Mouse (Mus musculus) bone marrow macrophage, adult 2 months (primary cell): ENCODE results near the gene Art2b.

Experiments used
- CTCF ChIP-seq: IDR thresholded peaks from 2 replicates; pipeline ENCODE4 v1.5.1; 2012; ENCODE audit warnings: low read depth, mild to moderate bottlenecking, low read length, moderate library complexity
- POLR2A ChIP-seq: IDR thresholded peaks from 2 replicates; pipeline ENCODE4 v1.6.1; 2012; ENCODE audit warnings: mild to moderate bottlenecking, low read depth, low read length, borderline replicate concordance

GRCm38 (mm10) chr7:101574413-101574812 is 11.0 kb downstream of the Art2b start:
- TF ChIP-seq CTCF (no peak), POLR2A (no peak)
